In genomic region chr17:14910771-14911170, GRCm38 (mm10) we compare ENCODE assay signal across 16 mouse cellular contexts.
"Had no signal": no experiment of that assay in that cellular context is flagged by ENCODE, and none has a peak within 500 bp of the region (broad histone marks: within the 10 kb centered on the region; RNA-seq: fewer than 3 reads in every experiment).

No protein-coding gene starts in this region.

- H3K36me3 ChIP-seq: liver, embryonic 13.5 days; stomach, embryonic 15.5 days had no signal

- H3K27ac ChIP-seq: layer of hippocampus, adult 2 months; liver, embryonic 13.5 days; stomach, embryonic 15.5 days had no signal

- H3K4me2 ChIP-seq: liver, embryonic 13.5 days; midbrain, embryonic 11.5 days; stomach, embryonic 15.5 days had no signal

- H3K9ac ChIP-seq: liver, embryonic 13.5 days; stomach, embryonic 15.5 days had no signal

- H3K9me3 ChIP-seq: liver, embryonic 13.5 days; stomach, embryonic 15.5 days had no signal

- DNase-seq: kidney, adult 18-20 months; kidney, adult 9 months; kidney, postnatal 14 days; kidney, postnatal 4 days; liver, embryonic 13.5 days; lung, adult 2 months; lung, postnatal 14 days; lung, postnatal 4 days; midbrain, embryonic 14.5 days; right cerebral cortex, postnatal 14 days; spleen, adult 18-20 months; thymus, postnatal 25 days had no signal

- ATAC-seq: intestine, embryonic 16.5 days had no signal

- H3K4me3 ChIP-seq: layer of hippocampus, adult 2 months; liver, embryonic 13.5 days; stomach, embryonic 15.5 days had no signal

- H3K4me1 ChIP-seq: liver, embryonic 13.5 days; stomach, embryonic 15.5 days had no signal

- H3K27me3 ChIP-seq: stomach, embryonic 15.5 days had no signal
